Mouse (Mus musculus): ENCODE data around the gene Iqschfp.

Gene Iqschfp

GRCm38 (mm10) chr3:68526416-68526815, 634.4 kb downstream of the Iqschfp start:
- no peak for DNase-seq (ENCODE audit: low read depth)

DNA sequence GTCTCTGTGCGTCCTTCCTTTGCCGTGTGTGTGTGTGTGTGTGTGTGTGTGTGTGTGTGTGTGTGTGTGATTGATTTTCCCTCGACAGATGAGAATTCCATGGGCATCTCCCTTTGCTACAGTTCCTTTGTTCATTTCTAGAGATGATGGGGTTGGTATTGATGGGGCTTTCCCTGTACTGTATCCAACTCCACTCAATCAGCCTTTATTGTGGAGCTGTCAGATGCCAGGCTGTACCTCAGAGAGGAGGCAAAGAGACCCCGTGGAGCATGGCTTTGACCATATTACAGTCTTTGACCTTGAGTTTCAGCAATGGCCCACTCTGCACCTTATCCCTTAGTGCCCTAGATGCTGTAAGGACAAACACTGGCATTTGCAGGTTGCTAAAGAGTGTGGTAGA, 635.1 kb downstream of the Iqschfp start:
- DNase-seq (ENCODE audit: low read depth), result no peak

DNA sequence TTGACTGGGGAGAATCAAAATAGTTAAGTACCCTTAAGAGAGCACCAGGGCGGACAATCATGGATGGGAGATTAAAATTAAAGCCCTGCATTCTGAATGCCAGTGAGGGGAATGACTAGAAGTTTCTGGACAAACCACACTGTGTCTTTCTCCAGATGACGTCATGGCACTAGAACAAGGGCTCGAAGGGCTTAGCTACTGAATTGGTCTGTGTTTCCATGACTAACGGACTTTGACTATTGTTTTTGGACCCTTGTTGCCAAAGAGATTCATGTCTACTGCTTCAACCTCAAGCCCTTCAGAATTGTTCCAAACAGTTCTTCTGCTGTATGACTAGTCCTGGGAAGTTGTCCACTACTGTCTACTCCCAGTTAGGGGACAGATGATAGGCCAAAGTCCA, 639.9 kb downstream of the Iqschfp start:
- DNase-seq (ENCODE audit: low read depth), result no peak

DNA sequence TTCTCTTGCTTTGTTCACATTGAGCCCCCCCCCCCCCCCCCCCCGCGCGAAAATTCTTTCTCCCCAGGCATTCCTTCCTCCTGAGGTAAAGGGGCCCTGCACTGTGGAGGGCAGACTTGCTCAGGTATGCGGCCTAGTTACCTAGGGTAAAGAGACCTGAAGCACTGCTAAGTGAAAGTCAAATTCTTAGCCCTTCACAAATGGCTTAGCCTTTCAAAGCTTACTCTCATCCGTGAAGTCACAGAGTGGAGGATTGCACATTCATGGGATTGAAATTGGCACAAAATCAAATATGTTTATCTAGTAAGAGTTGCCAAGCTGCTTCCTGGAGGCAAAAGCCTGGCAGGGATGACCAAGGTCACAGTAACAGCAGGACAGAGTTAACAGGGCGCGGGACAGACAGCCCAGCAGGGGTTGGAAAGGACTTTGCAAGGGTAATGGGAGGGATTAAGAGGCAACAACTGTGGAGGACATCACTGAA, 642.6 kb downstream of the Iqschfp start:
- DNase-seq (ENCODE audit: low read depth), result no peak

- DNase-seq (ENCODE audit: low read depth), result no peak
These were observed 643.2 kb downstream of the Iqschfp start for GRCm38 (mm10) chr3:68535160-68535728.

DNA sequence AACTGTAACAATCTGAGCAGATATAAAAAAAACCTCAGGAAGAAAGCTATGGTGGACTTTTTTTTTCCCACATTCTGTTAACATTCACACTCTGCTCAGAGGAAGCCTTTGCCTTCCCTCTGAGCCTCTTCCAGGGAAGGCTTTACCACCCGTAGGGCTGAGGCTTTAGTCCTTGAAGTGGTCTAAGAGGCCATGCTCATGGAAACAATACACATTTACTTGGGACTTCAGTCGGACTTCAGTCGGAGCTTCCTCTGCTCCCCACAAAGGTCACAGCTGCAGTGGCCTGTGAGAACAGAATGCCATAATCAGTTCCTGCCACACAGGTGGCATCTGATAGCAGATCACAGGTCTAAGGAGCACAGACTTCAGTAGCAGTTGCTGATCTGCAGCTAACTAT, 644.0 kb downstream of the Iqschfp start:
- no peak for DNase-seq (ENCODE audit: low read depth)

DNA sequence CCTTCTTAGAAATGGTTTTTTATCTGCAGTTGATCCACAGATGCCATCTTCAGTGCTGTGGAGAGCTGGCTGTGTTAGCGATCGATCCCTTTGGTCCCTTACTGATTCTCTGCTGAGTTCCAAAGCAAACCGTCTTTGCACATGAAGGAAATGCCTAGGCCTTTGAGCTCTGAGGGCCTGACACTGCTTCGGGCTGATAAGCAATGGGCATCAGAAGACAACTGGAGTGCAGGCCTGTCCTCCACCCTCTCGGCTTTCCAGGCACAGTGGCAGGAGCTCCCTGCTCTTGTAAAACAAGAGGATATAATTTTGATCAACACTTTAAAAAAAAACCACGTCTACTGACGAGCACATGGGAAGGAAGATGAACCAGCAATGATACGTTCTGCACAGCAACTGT, 649.7 kb downstream of the Iqschfp start:
- DNase-seq (ENCODE audit: low read depth), result no peak

- DNase-seq (ENCODE audit: low read depth), result no peak
These were observed 651.0 kb downstream of the Iqschfp start for GRCm38 (mm10) chr3:68542944-68543501.

DNA sequence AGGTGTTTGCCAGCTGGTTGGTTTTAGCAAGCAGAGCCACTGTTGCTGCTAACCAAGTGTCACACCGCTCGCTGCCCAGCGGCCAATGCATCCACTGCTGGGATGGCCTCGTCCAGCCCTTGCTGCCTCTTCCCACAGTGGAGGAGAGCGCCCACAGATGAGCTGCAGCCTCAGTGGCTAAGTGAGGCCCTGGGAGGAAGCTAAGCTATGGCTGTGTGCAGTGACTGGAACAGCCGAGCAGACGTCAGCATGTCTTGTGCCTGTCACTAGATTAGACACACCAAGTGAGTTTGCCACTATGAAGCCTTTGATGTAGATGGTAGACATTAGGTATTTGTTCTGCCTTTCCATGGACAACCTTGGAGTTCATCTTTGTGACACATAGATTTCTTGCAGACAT, 652.8 kb downstream of the Iqschfp start:
- DNase-seq (ENCODE audit: low read depth), result no peak

DNA sequence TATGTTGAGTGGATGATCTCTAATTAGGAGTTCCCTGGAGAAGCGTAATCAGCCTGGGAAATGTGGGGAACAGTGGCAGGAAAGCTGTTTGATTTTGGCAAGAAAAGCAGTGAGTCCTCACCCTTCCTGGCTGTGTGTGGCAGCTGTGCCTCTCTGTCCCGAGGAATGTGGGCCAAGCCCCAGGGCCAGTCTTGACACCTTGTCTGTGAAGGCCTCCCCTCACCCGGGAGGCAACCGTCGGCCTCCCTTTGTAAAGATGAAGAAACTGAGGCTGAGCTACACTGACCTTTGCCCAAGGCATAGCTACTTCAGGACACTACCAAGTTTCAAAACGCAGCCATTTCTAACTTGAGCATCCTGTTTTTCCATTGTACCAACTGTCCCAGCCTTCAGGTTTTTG, 653.9 kb downstream of the Iqschfp start:
- no peak for DNase-seq (ENCODE audit: low read depth)

- DNase-seq (ENCODE audit: low read depth), result no peak
These were observed 663.1 kb downstream of the Iqschfp start for GRCm38 (mm10) chr3:68555087-68555662.

GRCm38 (mm10) chr3:68556891-68557290, 664.9 kb downstream of the Iqschfp start:
- DNase-seq (ENCODE audit: low read depth), result no peak

GRCm38 (mm10) chr3:68558744-68559143, 666.7 kb downstream of the Iqschfp start:
- DNase-seq (ENCODE audit: low read depth), result no peak

DNA sequence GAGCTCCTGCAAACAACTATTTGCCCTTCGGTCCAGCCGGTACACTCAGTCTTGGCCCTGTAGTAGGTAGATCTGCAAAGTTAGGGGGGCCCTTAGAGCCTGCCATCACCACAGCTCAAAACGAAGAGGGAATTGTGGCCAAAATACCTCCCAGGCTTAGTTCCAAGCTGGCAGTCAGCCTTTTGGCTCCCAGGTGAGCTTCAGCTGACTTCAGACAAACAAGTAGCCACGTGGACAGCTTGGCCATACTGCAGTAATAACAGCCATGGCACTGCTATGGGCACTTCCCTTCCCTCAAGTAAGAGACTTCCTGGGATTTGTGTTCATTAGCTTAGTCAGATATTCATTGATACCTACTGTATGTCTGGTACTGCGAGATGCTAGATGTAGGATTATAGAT, 668.0 kb downstream of the Iqschfp start:
- DNase-seq (ENCODE audit: low read depth), result peak; percentile 63

GRCm38 (mm10) chr3:68562838-68563237, 670.8 kb downstream of the Iqschfp start:
- no peak for DNase-seq (ENCODE audit: low read depth)

GRCm38 (mm10) chr3:68563922-68564321, 671.9 kb downstream of the Iqschfp start:
- DNase-seq (ENCODE audit: low read depth), result no peak

DNA sequence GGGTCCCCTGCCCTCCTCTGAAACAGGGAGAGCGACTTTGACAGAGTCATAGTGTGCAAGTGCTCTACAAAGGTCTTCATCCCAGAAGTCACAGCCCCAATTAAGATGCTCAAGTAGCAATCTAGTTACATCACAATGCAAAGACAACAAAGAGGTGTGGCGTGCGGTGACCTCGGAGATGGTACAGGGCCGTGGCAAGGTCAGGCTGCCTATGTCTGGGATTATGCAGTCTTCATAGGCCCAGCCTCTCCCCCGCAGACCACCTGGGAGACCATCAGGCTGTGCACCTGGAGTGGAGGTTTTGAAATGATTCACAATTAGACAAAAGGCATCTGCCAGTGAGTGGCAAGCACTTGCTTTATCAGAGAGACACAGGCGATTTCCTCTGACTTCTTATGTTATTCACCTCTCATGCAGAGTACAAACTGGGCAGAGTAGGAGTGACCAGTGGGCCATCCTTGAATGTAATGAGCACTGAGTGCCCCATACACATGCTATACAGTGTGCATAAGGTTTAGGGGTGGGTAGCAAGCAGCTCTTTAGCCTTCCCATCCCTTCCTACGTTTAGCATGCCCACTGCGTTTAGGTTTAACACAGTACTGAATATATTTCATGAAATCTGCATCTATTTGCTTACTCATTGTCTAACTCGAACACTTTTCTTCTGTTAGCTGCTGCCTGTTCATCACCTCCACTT, 673.1 kb downstream of the Iqschfp start:
- no peak for DNase-seq (ENCODE audit: low read depth)

GRCm38 (mm10) chr3:68565675-68566055, 673.6 kb downstream of the Iqschfp start:
- DNase-seq (ENCODE audit: low read depth), result no peak

DNA sequence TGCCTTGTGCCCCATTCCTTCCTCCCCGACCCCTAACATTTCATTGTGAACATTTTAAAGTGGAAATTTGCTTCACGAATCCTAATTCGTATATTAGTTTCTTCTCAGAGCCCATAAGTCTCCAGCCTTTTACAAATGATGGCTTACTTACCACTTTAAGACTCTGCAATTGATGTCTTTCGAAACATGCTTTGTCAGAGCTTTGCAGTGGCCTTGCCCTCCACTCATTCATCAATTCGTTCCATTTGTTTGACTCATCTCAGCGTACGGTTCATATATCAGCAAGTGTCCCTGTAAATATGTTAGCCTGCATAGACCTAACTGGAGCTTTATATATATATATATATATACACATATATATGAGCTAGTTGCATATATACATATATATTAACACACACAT, 675.5 kb downstream of the Iqschfp start:
- DNase-seq (ENCODE audit: low read depth), result no peak

- no peak for DNase-seq (ENCODE audit: low read depth)
These were observed 676.1 kb downstream of the Iqschfp start for GRCm38 (mm10) chr3:68568149-68568548.

DNA sequence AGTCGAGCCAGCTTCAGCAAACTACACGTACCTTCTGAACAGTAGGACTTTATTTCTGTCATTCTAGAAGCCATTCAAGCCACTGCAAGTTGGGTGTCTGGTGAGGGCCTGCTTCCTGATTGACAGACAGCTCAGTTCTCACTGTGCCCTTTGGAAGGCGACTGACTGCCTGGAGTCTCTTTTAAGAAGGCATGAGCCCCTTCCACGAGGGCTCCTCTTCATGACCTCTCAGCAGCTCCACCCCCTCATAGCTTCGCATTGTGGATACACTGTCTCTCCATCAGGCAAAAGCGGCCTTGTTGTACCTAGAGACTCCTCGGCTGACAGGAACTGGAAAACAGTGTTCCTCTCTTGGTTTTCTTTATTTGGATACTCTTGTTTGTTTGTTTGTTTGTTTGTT, 676.7 kb downstream of the Iqschfp start:
- DNase-seq (ENCODE audit: low read depth), result no peak

DNA sequence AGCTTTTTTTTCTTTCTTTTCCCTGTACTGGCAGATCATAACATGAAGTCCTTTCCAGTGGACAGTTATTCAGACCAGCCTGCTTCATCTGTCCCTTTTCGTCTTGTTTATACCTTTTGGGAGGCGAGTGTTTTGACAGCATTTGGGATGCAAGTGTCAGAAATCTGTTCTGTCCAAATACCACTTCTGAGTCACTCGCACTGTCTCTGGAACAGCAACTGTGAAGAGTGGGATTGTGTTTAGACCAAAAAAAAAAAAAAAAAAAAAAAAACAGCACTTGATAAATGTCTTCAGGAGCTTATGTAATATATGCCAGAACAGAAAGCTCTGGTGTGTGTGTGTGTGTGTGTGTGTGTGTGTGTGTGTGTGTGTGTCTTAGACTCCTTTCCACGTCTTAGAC, 678.3 kb downstream of the Iqschfp start:
- no peak for DNase-seq (ENCODE audit: low read depth)
